Mouse (Mus musculus): ENCODE results near the gene Hemk1.

Gene Hemk1

DNA sequence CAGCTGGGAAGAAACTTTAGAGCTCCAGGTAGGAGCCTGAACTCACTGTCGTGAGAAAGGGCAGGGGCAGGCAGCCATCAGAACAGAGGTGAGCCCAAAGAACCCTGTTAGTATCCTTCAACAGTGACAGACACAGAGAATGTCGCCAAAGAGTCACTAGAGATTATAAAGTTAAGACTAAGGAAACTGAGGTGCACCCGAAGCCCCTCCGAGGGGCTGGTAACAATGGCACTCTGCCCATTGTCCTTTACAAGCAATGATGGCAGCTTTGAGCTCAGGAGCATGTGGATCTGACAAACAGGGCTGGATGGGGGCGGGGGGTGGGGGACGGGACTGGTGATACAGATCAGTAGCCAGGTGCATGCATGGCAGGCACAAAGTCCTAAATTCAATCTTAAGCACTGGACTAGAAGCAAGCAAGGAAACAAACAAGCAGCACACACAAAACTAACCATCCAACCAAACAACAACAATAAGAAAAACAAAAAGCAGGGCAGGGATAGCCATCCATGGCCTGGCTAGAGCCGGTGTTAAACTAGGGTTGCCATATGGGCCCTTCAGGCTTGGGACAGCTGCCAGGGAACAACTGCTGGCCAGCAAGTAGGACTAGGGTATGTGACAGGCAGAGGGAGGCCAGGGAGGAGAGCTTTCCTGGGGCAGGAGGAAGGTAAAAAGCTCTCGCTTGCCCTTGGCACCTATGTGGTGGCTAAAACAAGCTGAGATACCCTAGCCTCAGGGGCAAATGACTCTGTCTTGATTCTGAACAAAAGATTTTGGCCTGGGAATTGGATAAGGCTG lies 5.2 kb upstream of the Hemk1 start:
- no peak for DNase-seq (ENCODE audit: low read depth, low spot score)

DNA sequence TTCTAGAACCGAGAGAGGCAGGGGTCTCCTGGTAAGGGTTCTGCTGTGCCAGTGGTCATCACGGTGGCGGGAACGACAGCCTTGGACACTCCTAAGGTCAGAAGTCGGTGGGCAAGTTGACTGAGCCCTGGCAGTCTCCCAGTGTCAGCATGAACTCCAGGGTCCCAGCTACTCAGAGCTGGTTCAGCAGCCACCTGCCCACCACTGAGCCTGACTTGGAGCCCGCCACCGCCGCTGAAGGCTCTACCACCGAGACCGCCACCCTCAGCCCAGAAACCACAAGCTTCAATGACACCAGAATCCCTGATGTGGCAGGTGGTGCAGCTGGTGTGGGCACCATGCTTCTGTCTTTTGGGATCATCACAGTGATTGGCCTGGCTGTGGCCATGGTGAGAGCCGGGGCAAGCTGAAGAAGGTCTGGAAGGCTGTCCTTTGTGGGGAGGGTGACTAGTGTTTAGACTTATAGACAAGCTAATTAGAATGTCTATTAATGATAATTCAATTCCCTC lies 4.1 kb upstream of the Hemk1 start:
- no peak for DNase-seq (ENCODE audit: low read depth, low spot score)

DNA sequence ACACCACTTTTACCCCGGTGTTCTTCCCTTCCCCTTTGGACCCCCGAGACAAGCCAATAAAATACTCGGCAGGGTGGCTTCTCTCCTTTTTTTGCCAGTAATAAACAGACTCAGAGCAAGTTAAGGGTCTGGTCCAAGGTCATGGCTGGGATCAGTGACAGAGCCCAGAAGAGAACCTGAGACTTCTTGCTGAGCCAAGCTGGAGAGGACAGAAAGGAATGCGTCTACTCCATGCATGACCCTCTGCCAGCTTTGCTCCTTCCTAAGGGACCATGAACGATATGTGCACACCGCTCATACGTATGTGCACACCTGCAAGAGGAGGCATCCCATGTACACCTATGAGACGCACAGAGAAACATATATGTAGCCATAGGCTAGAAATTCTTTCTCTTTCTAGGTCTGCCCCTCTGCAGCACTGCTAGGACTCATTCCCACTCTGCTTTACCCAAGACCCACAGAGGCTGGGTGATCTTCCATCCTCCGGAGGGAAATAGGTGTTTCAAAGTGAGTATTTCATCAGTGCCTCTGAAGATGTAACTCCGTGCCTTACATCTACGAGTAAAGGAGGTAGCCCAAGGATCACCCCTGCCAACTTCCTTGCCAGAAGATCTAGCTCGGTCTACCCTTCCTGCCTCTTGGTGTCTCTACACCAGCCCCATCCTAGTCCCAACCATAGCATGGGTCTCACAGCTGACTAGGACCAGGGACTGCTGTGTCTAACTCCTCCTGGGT lies 2.9 kb upstream of the Hemk1 start:
- no peak for DNase-seq (ENCODE audit: low read depth, low spot score)

DNA sequence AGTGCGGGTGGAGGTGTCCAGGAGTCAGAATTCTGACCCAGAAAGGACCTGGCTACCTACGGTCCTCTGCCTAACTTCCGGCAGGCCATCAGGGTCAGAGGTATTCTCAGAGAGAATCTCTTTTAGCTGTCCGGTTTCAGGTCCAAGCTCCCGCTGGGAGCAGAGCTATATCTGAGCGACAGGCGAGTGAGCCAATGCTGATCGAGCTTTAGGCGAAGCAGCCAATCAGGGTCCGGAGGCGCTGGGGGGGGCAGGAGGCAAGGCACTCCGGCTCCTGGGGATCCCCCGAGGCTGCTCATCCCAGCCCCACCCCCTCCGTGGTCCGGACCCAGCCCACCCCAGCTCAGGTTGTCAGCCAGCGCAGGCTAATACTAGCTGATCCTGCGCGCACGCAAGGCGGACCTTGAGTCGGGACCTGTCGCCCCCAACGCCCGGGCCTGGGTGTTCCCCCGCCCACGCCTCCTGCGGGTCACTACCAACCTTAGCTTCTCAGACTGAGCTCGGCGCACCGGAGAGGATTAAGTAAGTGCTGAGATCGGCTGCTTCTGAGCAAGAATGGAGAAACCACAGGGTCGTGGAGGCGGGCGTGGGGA lies 2.2 kb upstream of the Hemk1 start, which contains the start of gene 6430571L13Rik:
6430571L13Rik (plus strand) TSS at position 336 of the 593 bp plus-strand sequence.
- peak; percentile 88 for DNase-seq (ENCODE audit: low read depth, low spot score)

DNA sequence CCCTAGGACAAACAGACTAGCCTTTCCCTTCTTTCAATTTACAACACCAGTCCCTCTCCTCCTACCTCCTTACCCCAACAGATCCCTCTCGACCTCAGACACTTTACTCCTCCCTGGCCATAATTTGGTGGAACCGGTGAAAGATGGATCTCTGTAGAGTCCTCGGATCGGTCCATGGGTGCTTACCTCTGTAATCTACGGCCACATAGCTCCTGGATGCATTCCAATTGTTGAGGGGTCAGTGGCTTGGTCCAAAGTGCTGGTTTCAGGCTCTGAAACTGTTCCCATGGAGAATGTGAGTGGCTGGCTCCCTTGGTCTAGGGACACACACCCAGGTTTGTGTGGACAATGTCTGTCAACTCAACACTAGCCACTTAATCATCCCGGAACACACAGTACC lies 1.8 kb downstream of the Hemk1 start:
- DNase-seq (ENCODE audit: low read depth, low spot score) = no peak

DNA sequence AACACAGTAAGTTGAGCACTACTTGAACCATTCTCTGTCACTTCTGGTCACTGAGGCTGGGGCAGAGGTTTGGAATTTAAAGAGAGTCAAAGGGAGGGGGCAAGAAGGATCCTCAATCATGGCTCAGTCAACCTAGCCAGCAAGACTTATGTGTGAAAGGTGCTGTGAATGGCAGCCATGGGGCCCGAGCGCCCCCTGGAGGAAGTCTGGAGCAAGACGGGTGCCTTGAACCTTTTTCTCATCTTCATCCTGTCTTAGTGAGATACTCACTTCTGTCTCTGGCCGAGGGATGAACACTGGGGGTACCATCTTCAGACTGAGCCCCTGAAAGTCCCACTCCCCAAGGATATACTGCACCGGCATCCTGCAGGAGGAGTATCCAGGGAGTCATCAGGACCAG lies 2.2 kb downstream of the Hemk1 start:
- DNase-seq (ENCODE audit: low read depth, low spot score) = no peak

DNA sequence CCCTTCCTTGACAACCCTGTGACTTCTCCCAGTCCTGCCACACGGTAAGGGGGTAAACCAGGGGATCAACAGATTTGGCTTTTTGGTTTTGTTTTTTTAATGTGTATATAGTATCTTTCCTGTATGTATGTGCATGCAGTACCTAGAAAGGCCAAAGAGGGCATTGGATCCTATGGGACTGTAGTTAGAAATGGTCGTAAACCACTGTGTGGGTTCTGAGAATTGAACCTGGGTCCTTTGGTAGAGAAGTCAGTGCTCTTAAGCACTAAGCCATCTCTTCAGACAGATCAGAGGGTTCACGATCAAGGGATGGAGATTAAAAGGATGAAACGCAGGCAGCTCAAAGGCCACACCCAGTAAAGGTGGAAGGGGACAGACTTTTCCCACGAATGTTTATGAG lies 3.1 kb downstream of the Hemk1 start:
- DNase-seq (ENCODE audit: low read depth, low spot score) = no peak

DNA sequence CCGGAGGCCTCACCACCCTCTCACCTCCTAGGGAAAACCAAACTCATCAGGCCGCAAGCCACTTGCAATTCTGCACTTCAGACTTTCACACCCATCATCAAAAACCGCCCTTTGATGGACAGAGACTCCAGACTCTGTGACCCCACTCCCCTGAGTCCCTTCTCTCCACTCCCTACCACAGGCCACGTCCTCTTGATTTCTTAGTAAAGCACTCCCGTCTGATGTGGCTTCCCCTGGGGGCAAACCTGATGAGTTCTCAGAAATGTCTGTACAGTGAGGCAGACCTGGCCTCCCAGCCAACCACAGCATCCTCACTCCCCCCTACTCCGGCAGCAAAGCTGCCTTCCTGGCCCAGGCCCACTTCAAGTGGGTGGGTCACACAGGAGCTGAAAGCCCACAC lies 3.8 kb downstream of the Hemk1 start:
- no peak for DNase-seq (ENCODE audit: low read depth, low spot score)

DNA sequence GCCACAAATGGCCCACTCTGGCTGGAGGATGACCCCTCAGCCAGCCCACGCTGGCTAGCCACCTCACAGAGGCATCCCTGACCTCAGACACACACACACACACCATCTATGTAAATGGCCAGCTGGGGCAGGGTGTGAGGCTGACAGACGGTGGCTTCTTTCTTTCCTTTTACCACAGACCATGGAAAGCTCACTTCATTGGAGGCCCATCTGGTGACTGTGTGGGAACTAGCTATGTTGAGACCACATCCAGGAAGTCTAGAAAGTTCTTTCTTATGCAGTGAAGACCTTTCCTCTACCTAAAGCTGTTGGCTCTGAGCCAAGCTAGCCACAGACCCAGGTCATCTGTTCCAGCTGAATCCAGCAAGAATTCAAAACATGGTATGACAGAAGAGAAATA lies 4.5 kb downstream of the Hemk1 start:
- no peak for DNase-seq (ENCODE audit: low read depth, low spot score)

DNA sequence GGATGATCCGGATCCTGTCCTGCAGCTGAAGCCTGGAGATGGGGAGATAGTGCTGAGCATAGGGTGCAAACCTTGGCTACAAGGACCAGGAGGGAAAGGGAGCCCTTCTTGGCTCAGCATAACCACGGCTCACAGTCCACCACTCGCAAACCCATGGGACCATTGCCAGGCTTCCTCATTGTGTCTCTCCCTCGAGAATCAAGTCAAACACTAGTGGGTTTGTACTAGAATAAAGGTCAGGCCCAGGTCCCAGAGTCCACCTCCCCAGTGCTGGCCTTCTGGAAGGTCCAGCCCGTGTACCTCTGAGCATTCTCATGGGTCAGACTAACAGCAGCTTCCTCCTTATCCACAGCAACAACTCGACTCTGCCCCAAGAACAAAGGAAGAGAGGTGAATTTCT lies 7.4 kb downstream of the Hemk1 start:
- DNase-seq (ENCODE audit: low read depth, low spot score) = no peak

DNA sequence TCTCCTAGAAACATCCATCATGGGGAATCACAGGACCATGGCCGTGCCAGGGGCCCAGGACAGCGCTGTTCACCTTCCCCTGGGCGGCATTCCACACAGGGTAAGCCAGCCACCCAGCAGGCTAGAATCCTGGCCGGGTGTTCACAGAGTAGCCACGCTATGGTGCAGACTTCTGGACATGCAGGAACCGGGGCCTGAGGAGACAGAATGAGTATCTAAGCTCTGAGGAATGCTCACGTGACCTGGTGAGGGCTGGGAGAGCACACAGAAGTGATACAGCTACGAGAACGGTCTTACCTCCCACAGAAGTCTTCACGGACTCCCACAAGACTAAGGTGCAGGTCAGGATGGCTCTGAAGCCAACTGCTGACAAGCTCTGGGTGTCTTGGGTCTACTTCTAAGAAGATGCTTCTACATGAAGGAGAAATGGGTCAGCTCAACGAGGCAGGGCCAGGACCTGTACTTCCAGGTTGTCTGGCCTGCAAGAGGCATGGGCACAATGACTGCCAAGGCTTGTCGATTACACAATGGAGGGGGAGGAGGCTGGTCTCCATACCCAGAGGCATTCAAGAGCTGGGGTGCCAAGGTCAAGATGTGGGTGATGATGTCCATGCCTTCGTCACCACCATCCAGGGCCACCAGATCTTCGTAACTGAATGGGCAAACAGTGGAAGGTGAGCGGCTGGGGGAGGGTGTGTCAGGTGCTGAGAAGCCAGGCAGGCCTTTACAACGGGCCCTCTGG lies 10.1 kb downstream of the Hemk1 start:
- DNase-seq (ENCODE audit: low read depth, low spot score) = no peak

DNA sequence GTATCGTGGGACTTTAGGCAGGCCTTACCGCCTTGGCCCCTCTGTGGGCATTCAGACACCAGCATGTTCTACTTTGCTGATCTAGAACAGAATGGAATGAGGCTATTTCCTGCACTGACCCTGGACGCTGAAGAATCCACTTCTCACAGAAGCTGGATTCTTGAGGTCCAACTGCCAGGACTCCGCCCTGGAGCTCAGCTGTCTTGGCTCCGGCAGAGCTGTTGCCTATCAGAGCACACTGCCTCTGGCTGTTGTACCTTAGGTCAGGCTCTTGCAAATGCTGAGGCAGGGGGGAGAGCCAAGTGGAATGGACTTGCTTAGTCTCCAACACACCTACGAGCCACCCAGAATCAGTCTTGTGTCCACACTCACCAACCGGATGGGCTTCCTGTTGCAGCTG lies 12.2 kb downstream of the Hemk1 start:
- DNase-seq (ENCODE audit: low read depth, low spot score) = no peak

DNA sequence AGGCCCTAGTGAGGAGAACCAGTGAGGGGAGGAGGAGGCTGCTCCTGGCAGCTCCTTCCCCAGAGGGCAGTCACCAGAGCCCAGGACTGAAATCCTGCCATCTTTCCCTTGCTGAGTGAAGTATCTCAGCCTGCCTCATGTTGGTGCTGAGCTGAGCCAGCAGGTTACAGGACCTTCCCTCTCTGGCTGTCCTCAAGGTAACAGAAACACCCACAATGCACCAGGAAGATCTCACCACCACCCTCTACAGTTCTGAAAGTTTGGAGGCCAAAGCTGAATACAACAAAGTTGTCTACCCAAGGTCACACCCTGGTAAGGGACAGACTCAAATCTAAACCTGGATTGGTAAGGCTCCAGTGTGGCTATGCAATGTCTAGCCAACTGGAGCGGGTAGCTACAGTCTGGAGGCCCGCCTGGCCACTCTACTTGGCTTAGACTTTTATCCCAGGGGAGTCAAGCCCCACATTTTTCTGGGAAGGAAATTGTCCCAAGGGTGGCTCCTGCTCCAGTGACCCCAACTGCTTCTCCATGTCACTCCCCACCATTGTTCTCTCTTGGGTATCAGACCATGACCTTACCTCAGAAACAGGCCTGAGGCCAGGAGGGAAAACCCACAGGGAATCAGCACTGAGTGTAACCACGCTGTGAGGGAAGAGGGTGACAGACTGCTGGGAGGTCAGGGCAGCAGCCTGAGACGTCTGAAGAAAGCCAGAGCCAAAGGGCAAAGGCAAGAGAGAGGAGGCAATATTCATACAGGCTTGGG lies 13.2 kb downstream of the Hemk1 start:
- no peak for DNase-seq (ENCODE audit: low read depth, low spot score)

DNA sequence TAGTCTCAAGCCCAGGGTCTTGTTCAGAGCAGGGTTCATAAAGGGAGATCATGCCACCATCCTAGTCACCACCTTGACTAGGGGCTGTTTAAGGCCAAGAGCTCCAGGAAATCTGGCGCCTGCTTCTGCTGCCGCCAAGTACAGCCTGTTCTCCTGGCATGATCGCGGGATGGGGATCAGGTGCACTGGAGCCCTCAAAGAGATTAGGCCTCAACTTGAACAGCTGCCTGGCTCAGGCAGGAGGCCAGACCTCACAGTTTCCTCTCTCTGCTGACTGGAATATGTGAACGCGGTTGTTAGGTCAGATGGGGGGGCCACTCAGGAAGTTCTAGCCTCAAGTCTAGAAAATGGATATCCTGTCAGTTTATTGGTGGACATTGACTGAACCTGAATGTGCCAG lies 14.6 kb downstream of the Hemk1 start:
- no peak for DNase-seq (ENCODE audit: low read depth, low spot score)

DNA sequence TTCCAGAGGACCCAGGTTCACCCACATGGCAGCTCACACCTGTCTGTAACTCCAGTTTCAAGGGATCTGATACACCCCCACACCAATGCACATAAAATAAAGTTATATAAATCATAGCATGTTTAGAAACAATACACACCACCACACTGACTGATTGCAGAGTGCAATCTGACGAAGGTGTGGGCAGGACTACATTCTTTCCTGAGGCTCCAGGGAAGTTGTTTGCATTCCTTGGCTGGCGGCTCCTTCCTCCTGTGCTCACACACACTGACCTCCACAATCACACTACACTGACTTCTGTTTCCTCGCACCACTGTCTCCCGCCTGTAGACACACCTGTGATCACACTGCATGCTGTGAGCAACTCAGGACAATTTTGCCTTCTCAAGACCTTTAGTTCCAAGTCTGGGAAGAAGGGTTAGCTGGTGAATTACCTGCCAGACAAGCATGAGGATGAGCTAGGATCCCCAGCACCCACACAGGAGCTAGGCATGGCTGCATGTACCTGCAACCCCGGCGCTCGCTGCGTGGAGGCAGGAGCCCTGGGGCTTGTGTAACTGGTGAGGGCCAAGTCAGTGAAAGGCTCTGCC lies 15.6 kb downstream of the Hemk1 start:
- DNase-seq (ENCODE audit: low read depth, low spot score) = no peak

DNA sequence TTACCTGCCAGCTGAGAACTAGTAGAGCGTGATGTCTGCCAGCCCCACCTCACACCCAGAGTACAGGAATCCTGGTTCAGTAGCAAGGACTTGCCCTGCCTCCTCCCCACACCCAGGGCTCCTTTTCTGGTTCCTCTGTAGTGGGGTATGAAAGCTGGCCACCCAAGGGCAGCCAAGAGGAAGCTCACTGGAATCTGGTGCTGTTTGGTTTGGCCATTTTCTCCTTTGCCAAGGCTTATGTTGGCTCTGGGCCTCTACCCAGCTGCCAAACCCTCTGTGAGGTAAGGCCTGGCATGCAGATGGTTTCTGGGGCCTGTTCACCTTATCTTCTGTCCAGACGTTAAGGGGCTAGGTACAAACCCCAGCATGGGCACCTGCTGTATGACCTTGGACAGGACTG lies 22.4 kb downstream of the Hemk1 start:
- no peak for DNase-seq (ENCODE audit: low read depth, low spot score)

DNA sequence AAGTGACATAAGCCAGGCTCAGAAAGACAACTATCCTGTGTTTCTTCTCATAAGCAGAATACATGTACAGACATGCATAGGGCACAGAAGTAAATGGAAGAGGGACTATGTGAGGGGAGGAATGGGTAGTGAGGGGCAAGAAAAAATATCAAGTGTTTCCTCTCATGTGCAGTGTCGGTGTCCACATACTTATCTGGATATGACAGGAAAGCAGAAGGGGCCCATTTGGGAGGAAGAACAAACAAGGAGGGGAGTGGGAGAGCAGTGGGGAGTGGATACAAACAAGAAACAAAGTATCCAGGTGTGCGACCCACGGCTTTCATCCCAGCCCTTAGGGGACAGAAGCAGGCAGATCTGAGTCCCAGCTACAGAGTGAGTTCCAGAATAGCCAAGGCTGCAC lies 24.2 kb downstream of the Hemk1 start:
- DNase-seq (ENCODE audit: low read depth, low spot score) = no peak

DNA sequence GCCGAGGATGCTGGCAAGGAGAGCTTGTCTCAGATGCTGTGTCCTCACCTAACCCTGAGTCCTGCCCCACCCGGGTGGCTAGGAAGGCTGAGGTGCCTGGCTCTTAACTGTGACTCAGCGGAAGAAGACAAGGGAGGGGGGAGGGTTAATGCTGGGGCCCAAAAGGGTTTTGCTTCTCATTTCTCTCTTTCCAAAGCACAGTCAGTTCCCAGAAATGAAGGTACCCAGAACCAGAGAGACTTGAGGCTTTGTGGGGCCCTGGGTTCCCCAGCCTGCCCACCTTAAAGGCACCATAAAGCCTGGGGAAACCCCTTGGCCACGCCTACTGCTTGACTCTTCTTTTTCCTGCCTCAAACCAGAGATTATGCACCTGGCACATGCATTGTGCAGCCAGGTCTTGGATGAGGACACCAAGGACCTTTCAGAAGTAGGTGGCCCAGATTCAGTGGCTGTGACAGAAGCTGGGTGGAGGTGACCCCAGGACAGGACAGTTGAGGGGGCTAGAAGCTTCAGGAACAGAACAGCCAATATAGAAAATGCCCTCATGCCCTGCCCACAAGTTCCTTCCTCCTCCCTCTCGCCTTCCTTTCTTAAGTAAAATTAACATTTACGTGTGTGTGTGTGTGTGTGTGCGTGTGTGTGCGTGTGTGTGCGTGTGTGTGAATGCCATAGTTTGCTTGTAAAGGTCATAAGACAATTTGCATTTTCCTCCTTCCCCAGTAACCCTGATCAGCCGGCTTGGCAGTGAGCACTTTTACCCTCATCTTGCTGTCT lies 25.2 kb downstream of the Hemk1 start:
- DNase-seq (ENCODE audit: low read depth, low spot score) = no peak

DNA sequence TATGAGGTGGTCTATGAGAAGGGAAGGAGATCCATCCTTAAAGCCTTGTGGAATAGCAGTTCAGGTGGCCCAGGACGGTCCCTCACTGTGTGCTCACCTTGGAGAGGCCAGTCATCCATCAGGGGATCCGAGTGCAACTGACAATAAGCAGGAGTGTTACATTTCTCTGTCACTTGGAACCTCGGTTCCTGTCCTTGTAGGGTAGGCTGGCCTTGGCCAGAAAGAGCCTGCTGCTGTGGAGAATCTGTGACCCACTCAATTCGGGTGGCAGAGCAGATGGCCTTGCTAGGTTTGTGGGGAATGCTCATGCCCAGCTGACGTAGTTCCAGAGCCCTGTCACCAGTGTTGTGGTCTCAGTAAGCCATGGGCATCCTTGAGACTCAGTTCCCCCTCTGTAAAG lies 28.6 kb downstream of the Hemk1 start:
- no peak for DNase-seq (ENCODE audit: low read depth, low spot score)

DNA sequence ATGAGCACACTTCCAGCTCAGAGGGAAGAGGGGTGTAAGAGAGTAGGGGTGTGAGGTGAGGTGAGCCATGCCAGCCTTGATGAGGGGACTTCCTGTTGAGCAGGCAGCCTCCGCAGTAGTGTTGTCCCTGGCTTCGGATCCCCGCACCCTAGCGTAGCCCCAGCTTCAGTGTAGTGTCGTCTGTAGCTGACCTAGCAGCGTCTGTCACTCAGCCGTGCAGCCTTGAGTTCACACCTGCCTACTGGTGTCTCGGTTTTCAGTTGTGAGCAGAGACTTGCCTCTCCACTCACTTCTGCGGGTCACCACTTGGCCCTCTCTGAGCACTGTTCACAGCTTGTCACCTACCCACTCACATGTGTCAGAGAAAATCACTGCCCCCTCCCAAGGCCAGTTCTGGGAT lies 29.0 kb downstream of the Hemk1 start:
- DNase-seq (ENCODE audit: low read depth, low spot score) = no peak

All from brain, embryonic 18.5 days (tissue).